19 mouse cellular contexts compared by ENCODE assay signal in the genomic region with DNA sequence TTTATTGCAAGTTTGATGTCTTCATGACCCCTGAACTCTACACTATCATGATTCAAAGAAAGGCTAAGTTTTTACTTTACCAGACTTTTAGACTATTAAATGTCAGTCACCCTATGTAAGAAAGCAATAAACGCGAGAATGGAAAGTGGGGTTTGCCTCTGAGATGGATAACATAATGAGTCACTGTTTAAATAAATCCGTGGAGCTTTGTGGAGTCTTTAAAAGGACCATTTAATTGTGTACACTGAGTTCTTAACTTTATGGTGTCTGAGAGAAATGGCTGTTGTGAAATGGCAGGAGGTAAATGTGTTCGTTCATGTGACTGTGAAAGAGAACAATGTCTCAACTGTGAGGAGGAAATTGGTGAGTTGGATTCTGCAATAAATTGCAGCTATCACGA.
DNase-seq lines count a peak whose midpoint lies in the region; ATAC-seq and TF ChIP-seq lines count a peak whose summit lies in the region.
"Had no signal": no experiment of that assay in that cellular context is flagged by ENCODE, and none has a peak within 500 bp of the region (broad histone marks: within the 10 kb centered on the region; RNA-seq: fewer than 3 reads in every experiment).

No protein-coding gene starts in this region.

- 0 out of 2 replicates have a peak, but pooled peaks have one; percentile 32 for ATAC-seq in forebrain, embryonic 15.5 days (replicated peaks)
- no peak for ATAC-seq in forebrain, embryonic 16.5 days
- ATAC-seq in intestine, postnatal 0 days = peak; percentile 96
- 0 out of 2 replicates have a peak, but pooled peaks have one; percentile 45 for ATAC-seq in neural tube, embryonic 15.5 days (ENCODE audit: low FRiP score)
- ATAC-seq in midbrain, embryonic 14.5 days (ENCODE audit: low FRiP score, low TSS enrichment) = no peak
- ATAC-seq: midbrain, embryonic 15.5 days had no signal

- H3K9ac ChIP-seq in forebrain, embryonic 15.5 days (replicated peaks) = no peak overlapping the region
- H3K9ac ChIP-seq in forebrain, embryonic 16.5 days (replicated peaks; ENCODE audit: low read depth, low read length) = no peak overlapping the region
- H3K9ac ChIP-seq in intestine, postnatal 0 days (ENCODE audit: low read depth, low read length) = no peak overlapping the region
- no peak overlapping the region for H3K9ac ChIP-seq in neural tube, embryonic 15.5 days (replicated peaks)
- H3K9ac ChIP-seq in midbrain, embryonic 14.5 days (replicated peaks; ENCODE audit: low read length) = no peak overlapping the region
- H3K9ac ChIP-seq: embryonic facial prominence, embryonic 15.5 days; hindbrain, embryonic 15.5 days; liver, embryonic 13.5 days; midbrain, embryonic 15.5 days had no signal

- no peaks in the 10 kb centered on the region for H3K27me3 ChIP-seq in forebrain, embryonic 15.5 days
- no peaks in the 10 kb centered on the region for H3K27me3 ChIP-seq in forebrain, embryonic 16.5 days (replicated peaks; ENCODE audit: control insufficient read depth, insufficient read depth, low read length)
- H3K27me3 ChIP-seq in intestine, postnatal 0 days (replicated peaks; ENCODE audit: control insufficient read depth, insufficient read depth, low read length) = no peaks in the 10 kb centered on the region
- H3K27me3 ChIP-seq in neural tube, embryonic 15.5 days (replicated peaks) = no peaks in the 10 kb centered on the region
- no peaks in the 10 kb centered on the region for H3K27me3 ChIP-seq in heart, embryonic 10.5 days (ENCODE audit: insufficient read depth, poor library complexity, severe bottlenecking)
- no peaks in the 10 kb centered on the region for H3K27me3 ChIP-seq in midbrain, embryonic 14.5 days (ENCODE audit: control insufficient read depth, insufficient read depth, low read length)
- H3K27me3 ChIP-seq: embryonic facial prominence, embryonic 15.5 days; hindbrain, embryonic 15.5 days; liver, embryonic 13.5 days; midbrain, embryonic 15.5 days had no signal

- no peaks in the 10 kb centered on the region for H3K9me3 ChIP-seq in forebrain, embryonic 15.5 days
- H3K9me3 ChIP-seq in forebrain, embryonic 16.5 days (ENCODE audit: control insufficient read depth, low read length) = no peaks in the 10 kb centered on the region
- H3K9me3 ChIP-seq in intestine, postnatal 0 days (ENCODE audit: control insufficient read depth) = no peaks in the 10 kb centered on the region
- no peaks in the 10 kb centered on the region for H3K9me3 ChIP-seq in neural tube, embryonic 15.5 days (replicated peaks)
- no peaks in the 10 kb centered on the region for H3K9me3 ChIP-seq in heart, embryonic 10.5 days
- H3K9me3 ChIP-seq in midbrain, embryonic 14.5 days (ENCODE audit: control insufficient read depth, low read length) = no peaks in the 10 kb centered on the region
- H3K9me3 ChIP-seq: embryonic facial prominence, embryonic 15.5 days; hindbrain, embryonic 15.5 days; liver, embryonic 13.5 days; midbrain, embryonic 15.5 days had no signal

- H3K4me2 ChIP-seq in forebrain, embryonic 15.5 days (replicated peaks) = no peak overlapping the region
- H3K4me2 ChIP-seq in forebrain, embryonic 16.5 days (ENCODE audit: low read length) = no peak overlapping the region
- no peak overlapping the region for H3K4me2 ChIP-seq in intestine, postnatal 0 days (replicated peaks; ENCODE audit: low read depth)
- H3K4me2 ChIP-seq in neural tube, embryonic 15.5 days = no peak overlapping the region
- no peak overlapping the region for H3K4me2 ChIP-seq in midbrain, embryonic 14.5 days (ENCODE audit: low read length)
- H3K4me2 ChIP-seq: embryonic facial prominence, embryonic 15.5 days; hindbrain, embryonic 15.5 days; liver, embryonic 13.5 days; midbrain, embryonic 15.5 days had no signal

- no peaks in the 10 kb centered on the region for H3K36me3 ChIP-seq in forebrain, embryonic 15.5 days
- no peaks in the 10 kb centered on the region for H3K36me3 ChIP-seq in forebrain, embryonic 16.5 days (ENCODE audit: control insufficient read depth, insufficient read depth)
- H3K36me3 ChIP-seq in intestine, postnatal 0 days (ENCODE audit: control insufficient read depth, insufficient read depth) = no peaks in the 10 kb centered on the region
- H3K36me3 ChIP-seq in neural tube, embryonic 15.5 days = no peaks in the 10 kb centered on the region
- no peaks in the 10 kb centered on the region for H3K36me3 ChIP-seq in heart, embryonic 10.5 days
- no peaks in the 10 kb centered on the region for H3K36me3 ChIP-seq in midbrain, embryonic 14.5 days (ENCODE audit: control insufficient read depth, insufficient read depth, low read length)
- H3K36me3 ChIP-seq: embryonic facial prominence, embryonic 15.5 days; hindbrain, embryonic 15.5 days; liver, embryonic 13.5 days; midbrain, embryonic 15.5 days had no signal

- 3% methylated on average over 5 of the region's 5 CpGs for WGBS in forebrain, embryonic 15.5 days
- WGBS in forebrain, embryonic 16.5 days = 5% methylated on average over 5 of the region's 5 CpGs
- 13% methylated on average over 5 of the region's 5 CpGs for WGBS in intestine, postnatal 0 days
- WGBS in neural tube, embryonic 15.5 days = 6% methylated on average over 5 of the region's 5 CpGs
- WGBS in heart, embryonic 10.5 days = 67% methylated on average over 5 of the region's 5 CpGs
- 64% methylated on average over 5 of the region's 5 CpGs for WGBS in midbrain, embryonic 14.5 days

- peak; percentile 13 for DNase-seq in embryo, embryonic 11 days
- no peak for DNase-seq in heart, embryonic 10.5 days (ENCODE audit: low spot score)
- no peak for DNase-seq in midbrain, embryonic 14.5 days
- DNase-seq in urinary bladder, adult 18-20 months (ENCODE audit: low spot score in 2 of 2) = no peak
- DNase-seq: adrenal gland, adult 8-10 months; cerebellum, adult 18-20 months; gastrocnemius, postnatal 36 days; heart, postnatal 14 days; layer of hippocampus, postnatal 36 days; liver, embryonic 13.5 days; right cerebral cortex, postnatal 4 days; thymus, adult 2 months had no signal

- no peaks in the 10 kb centered on the region for H3K4me1 ChIP-seq in forebrain, embryonic 15.5 days
- H3K4me1 ChIP-seq in forebrain, embryonic 16.5 days (replicated peaks; ENCODE audit: control insufficient read depth, insufficient read depth, low read length) = no peaks in the 10 kb centered on the region
- no peaks in the 10 kb centered on the region for H3K4me1 ChIP-seq in intestine, postnatal 0 days (replicated peaks; ENCODE audit: control insufficient read depth, insufficient read depth, low read length)
- H3K4me1 ChIP-seq in neural tube, embryonic 15.5 days = no peaks in the 10 kb centered on the region
- H3K4me1 ChIP-seq in heart, embryonic 10.5 days = no peaks in the 10 kb centered on the region
- no peaks in the 10 kb centered on the region for H3K4me1 ChIP-seq in midbrain, embryonic 14.5 days (ENCODE audit: control insufficient read depth, insufficient read depth, low read length)
- H3K4me1 ChIP-seq: embryonic facial prominence, embryonic 15.5 days; hindbrain, embryonic 15.5 days; liver, embryonic 13.5 days; midbrain, embryonic 15.5 days had no signal

- TF ChIP-seq CTCF in intestine, postnatal 0 days (IDR thresholded peaks at IDR 0.05; ENCODE audit: low read depth) = no peak

- H3K4me3 ChIP-seq in forebrain, embryonic 15.5 days = no peak overlapping the region
- no peak overlapping the region for H3K4me3 ChIP-seq in forebrain, embryonic 16.5 days (replicated peaks; ENCODE audit: low read length)
- no peak overlapping the region for H3K4me3 ChIP-seq in intestine, postnatal 0 days (ENCODE audit: low read depth, low read length)
- H3K4me3 ChIP-seq in neural tube, embryonic 15.5 days (replicated peaks) = no peak overlapping the region
- no peak overlapping the region for H3K4me3 ChIP-seq in heart, embryonic 10.5 days
- H3K4me3 ChIP-seq in midbrain, embryonic 14.5 days (replicated peaks; ENCODE audit: low read depth, low read length) = no peak overlapping the region
- H3K4me3 ChIP-seq: embryonic facial prominence, embryonic 15.5 days; hindbrain, embryonic 15.5 days; liver, embryonic 13.5 days; midbrain, embryonic 15.5 days had no signal

- no peak overlapping the region for H3K27ac ChIP-seq in forebrain, embryonic 15.5 days (replicated peaks)
- H3K27ac ChIP-seq in forebrain, embryonic 16.5 days (ENCODE audit: low read length) = no peak overlapping the region
- no peak overlapping the region for H3K27ac ChIP-seq in intestine, postnatal 0 days (ENCODE audit: low read depth, low read length)
- H3K27ac ChIP-seq in neural tube, embryonic 15.5 days (replicated peaks) = no peak overlapping the region
- no peak overlapping the region for H3K27ac ChIP-seq in heart, embryonic 10.5 days
- no peak overlapping the region for H3K27ac ChIP-seq in midbrain, embryonic 14.5 days (replicated peaks; ENCODE audit: low read depth, low read length)
- H3K27ac ChIP-seq: embryonic facial prominence, embryonic 15.5 days; hindbrain, embryonic 15.5 days; liver, embryonic 13.5 days; midbrain, embryonic 15.5 days had no signal

Comparison
In these comparisons a context has a peak if more than half of its experiments do, and no peak if none do; other contexts are left out.
1. ATAC-seq: peak in forebrain, embryonic 15.5 days (single experiment), intestine, postnatal 0 days (single experiment) and neural tube, embryonic 15.5 days (single experiment); none in forebrain, embryonic 16.5 days (single experiment) and midbrain, embryonic 14.5 days (single experiment).